ENCODE assay signal across 32 mouse cellular contexts in the genomic region with DNA sequence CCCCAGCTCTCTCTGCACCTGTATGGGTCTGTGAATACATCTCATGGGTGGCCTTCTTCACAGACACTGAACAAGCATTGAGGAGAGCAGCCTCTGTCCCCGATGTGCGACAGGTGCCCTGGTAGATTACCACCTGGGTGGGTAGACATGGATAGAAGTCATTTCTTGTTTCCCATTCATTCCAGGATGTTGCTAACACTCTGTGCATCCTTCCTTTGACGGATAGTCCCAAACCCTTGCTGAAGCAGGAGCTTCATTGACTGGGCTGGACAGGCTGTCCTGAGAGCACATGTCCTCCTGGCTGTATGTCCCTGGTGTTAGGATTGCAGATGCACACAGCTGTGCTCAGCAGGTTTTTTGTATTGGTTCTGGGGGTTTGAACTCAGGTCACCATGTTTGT. TPM values are rescaled to one million over a fixed set of nuclear protein-coding genes. Genes with fewer than 3 reads are reported as not detected.
"Had no signal": no experiment of that assay in that cellular context is flagged by ENCODE, and none has a peak within 500 bp of the region (broad histone marks: within the 10 kb centered on the region; RNA-seq: fewer than 3 reads in every experiment).

No protein-coding gene starts in this region.

- H3K27me3 ChIP-seq: forebrain, embryonic 15.5 days had no signal

- H3K4me1 ChIP-seq: embryonic facial prominence, embryonic 12.5 days; embryonic facial prominence, embryonic 13.5 days; embryonic facial prominence, embryonic 15.5 days; forebrain, embryonic 12.5 days; forebrain, embryonic 15.5 days had no signal

- DNase-seq: cerebellum, adult 2 months; cerebellum, adult 8-10 months; cerebellum, adult 9-10 months; cerebellum, adult 9-11 months; cerebellum, postnatal 10 days; cerebellum, postnatal 14 days; cerebellum, postnatal 25 days; cerebellum, postnatal 36 days; embryo, embryonic 11 days; forebrain, postnatal 0 days; gastrocnemius, adult 2 months; gastrocnemius, postnatal 10 days; gastrocnemius, postnatal 14 days; gastrocnemius, postnatal 25 days; gastrocnemius, postnatal 36 days; heart, adult 18-20 months; heart, adult 2 months had no signal

- H3K36me3 ChIP-seq: embryonic facial prominence, embryonic 10.5 days; embryonic facial prominence, embryonic 12.5 days; embryonic facial prominence, embryonic 13.5 days; embryonic facial prominence, embryonic 15.5 days; forebrain, embryonic 10.5 days; forebrain, embryonic 12.5 days; forebrain, embryonic 15.5 days had no signal

- H3K27ac ChIP-seq: embryonic facial prominence, embryonic 10.5 days; embryonic facial prominence, embryonic 12.5 days; embryonic facial prominence, embryonic 13.5 days; embryonic facial prominence, embryonic 15.5 days; forebrain, embryonic 10.5 days; forebrain, embryonic 12.5 days; forebrain, embryonic 13.5 days; forebrain, embryonic 15.5 days; gastrocnemius, adult 2 months; heart, adult 2 months had no signal

- H3K4me3 ChIP-seq: embryonic facial prominence, embryonic 10.5 days; embryonic facial prominence, embryonic 12.5 days; embryonic facial prominence, embryonic 13.5 days; embryonic facial prominence, embryonic 15.5 days; erythroblast, embryonic 14.5 days; forebrain, embryonic 10.5 days; forebrain, embryonic 12.5 days; forebrain, embryonic 13.5 days; forebrain, embryonic 15.5 days; gastrocnemius, adult 2 months; heart, adult 2 months had no signal

- H3K9me3 ChIP-seq: embryonic facial prominence, embryonic 10.5 days; embryonic facial prominence, embryonic 12.5 days; embryonic facial prominence, embryonic 13.5 days; embryonic facial prominence, embryonic 15.5 days; forebrain, embryonic 10.5 days; forebrain, embryonic 12.5 days; forebrain, embryonic 13.5 days; forebrain, embryonic 15.5 days had no signal

RNA-seq across cellular contexts. Expression of gene T, which starts 33.5 kb away (rescaled TPM):
- total RNA-seq: common myeloid progenitor, adult 5-6 weeks; gastrocnemius, adult 18-20 months; gastrocnemius, adult 2 months; gastrocnemius, adult 8-10 months; gastrocnemius, postnatal 10 days; gastrocnemius, postnatal 14 days; gastrocnemius, postnatal 25 days; gastrocnemius, postnatal 36 days; granulocyte monocyte progenitor cell, adult 5-6 weeks; heart, adult 18-20 months; heart, adult 2 months; heart, adult 8-10 months had no signal
- polyA plus RNA-seq: erythroblast, embryonic 14.5 days; gonadal fat pad, adult 2 months; heart, adult 2 months had no signal

RNA-seq across cellular contexts. Expression of gene Pde10a, which starts 57.4 kb away (rescaled TPM):
- polyA plus RNA-seq: erythroblast, embryonic 14.5 days had no signal
